Mouse (Mus musculus) heart, adult 18-20 months (tissue): ENCODE data around the gene Olfr56. TPM values are rescaled to one million over a fixed set of nuclear protein-coding genes. Genes with fewer than 3 reads are reported as not detected.
A peak's percentile ranks its signal among the peaks of the same experiment; 100 is the strongest.
"Not testable (repeated sequence)": the region's sequence is repeated elsewhere in the genome, so short reads cannot be mapped to it uniquely, and the experiment has no call there.

Experiments
- DNase-seq, 2 experiments: peaks; one replicate each; pipeline ENCODE4 v3.0.0; 2021 to 2022; ENCODE audit warnings: mixed read lengths in 1 of 2
- total RNA-seq, 2 experiments: library from RNA; stranded (reverse); gene quantifications; 2 replicates each; pipeline ENCODE4 v1.2.3; 2021

Olfr56 gene
- total RNA-seq, 2 experiments from 2014 or later = 0.17 TPM; not detected in 1

DNA sequence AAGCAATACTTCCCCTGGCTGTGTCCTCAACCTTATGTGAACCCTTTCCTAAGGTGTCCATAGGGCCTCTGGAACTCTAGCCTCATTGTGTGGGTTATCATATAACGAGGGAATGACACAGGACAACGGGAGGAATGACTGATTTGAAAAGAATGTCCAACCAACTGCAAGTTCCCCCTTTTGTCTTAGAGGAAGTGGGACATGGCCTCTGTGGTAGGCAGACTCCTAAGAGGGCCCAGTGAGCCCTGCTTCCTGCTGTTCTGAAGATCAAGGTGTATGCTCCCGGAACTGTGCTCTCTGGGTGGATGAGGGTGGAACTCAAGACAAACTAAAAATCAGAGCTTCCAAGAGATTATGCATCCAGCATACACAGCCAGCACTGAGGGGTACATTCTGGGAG, 81.4 kb downstream of the Olfr56 start:
- not testable (repeated sequence) for DNase-seq

DNA sequence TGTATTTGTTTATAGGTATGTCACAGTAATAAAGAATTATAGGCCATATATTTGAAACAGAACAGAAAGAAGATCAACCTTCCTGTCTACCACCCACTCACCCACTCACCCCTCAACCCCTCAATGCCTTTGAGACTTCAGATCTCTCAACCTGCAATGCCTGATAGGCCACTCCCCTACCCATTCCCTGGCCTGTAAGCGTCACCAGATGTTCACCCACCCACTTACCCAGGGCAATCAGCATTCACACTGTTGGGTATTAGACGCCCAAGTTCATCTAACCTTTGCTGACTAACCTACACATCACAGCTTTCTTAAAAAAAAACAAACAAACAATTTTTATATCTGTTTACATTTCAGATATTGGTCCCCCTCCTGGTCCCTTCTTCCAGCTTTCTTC, 83.2 kb downstream of the Olfr56 start:
- DNase-seq = not testable (repeated sequence)

DNA sequence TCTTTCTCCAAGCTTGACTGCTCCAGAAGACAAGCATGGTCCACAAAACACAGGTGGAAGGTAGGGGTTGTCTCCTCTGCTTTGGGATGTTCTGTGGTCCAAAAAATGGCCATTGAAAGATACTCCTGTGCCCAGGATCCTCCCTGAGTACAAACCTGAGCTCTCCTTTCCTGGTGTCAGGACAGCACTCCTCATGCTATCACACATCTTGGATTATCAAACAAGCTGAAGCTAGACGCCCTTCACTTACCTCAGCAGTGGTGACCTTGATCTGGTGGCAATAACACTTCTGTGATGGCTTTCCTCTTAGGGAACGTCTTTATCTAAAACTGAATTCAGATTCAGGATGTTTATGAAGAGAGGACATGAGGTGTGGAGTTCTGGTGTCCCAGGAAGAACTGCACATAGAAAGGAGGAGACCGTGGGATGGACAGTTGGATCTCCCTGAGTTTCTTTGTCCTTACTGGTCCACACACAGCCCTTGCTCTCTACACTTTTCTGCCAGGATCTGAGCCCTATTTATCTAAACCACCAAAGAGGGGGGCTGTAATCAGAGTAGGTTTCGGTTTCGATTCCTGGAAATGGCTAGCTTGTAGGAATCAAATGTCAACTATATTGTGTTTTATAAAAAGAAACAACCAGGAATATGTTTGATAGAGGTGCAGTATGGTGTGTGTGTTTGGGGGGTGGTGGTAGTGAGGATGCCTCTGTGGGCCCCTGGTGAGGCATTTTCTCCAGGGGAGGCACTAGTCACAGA, 85.2 kb downstream of the Olfr56 start, which contains the start of gene Tgtp2:
Gene Tgtp2, minus strand, starts transcription at position 494 of the 757 bp plus-strand sequence.
- peak; percentile 52 to 59 for DNase-seq

DNA sequence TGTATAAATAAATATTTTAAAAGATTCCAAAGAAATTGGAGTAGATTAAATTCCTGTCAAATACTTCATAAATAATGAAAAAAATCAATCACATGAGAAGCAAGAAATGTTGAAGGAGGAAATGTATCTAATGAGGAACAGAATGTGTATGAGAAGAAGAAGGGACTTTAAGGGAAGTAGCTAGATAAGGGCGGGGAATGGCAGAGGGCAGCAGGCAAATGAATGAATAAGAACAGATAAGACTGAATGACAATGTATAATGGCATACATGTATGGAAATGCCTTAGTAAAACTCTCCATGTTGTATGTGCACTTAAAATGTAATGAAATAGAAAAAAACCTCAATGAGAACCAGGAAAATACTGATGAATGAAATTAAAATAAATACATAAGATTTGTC, 89.7 kb downstream of the Olfr56 start:
- no peak for DNase-seq

DNA sequence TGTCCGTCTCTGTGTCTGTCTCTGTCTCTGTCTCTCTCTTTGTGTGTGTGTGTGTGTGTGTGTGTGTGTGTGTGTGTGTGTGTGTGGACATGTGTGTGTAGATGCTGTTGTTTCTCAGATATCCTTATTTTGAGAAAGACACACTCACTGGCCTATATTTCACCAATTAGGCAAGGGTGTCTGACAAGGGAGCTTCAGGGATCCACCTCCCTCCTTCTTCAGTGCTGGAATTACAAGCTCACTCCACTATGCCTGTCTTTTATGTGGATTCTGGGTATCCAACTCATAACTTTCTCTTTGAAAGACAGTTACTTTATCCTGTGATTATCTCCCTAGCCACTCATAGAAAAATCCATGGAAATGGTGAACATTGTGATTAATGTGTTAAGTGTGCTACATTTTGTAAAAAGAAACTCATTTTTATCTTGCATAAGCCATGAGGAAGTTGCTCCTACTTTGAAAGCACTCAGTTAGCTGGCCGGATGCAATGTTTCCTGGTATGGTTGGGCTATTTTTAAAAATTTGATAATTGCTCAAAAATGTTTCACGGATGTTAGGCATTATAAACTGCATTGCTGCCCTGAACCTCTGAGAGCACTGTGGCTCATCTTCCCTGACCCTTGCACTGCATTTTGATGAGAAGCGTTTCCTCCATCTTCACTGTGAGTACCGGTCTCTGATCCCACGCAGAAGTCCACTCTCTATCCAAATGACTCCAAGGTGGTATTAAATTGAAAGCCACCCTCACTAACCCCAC, 97.5 kb downstream of the Olfr56 start, which contains the start of gene Ifi47:
Gene Ifi47, plus strand, starts transcription at position 587 of the 757 bp plus-strand sequence.
- peak; percentile 46 to 76 for DNase-seq

DNA sequence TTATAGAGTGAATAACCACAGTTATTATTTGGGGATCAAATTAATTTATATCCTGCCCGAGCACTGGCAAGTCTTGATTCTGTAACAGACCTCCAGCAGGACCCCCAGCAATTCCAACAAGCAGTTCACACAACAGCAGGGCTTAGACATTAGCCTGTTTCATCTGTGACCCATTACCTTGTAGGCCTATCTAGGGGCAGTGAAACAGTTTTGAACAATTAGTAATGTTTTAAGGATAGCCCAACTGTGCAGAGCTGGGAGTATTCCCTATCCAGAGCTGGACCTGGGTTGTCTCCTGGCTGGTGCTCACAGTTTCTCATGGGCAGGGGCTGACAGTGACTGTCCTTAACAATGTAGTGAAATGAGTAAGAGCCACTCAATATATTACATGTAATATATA, 98.3 kb downstream of the Olfr56 start:
- DNase-seq = no peak

DNA sequence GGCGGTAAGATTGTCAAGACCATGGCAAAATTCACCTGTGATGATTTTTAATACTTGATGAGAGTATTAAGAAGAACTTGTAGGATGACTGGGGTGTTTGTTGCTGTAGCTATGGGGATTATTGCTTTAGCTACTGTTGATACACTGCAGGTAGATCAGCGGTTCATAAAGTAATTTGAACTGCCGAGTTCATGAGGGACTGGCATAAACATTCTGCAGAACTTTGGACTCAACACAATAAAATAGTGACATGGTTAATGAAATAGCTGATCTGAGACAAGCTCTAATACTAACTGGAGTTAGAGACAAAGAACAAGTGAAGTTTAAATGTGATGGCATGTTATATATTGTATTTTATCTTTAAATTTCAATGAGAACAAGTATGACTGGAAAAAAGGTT, 100.0 kb downstream of the Olfr56 start:
- DNase-seq = no peak

DNA sequence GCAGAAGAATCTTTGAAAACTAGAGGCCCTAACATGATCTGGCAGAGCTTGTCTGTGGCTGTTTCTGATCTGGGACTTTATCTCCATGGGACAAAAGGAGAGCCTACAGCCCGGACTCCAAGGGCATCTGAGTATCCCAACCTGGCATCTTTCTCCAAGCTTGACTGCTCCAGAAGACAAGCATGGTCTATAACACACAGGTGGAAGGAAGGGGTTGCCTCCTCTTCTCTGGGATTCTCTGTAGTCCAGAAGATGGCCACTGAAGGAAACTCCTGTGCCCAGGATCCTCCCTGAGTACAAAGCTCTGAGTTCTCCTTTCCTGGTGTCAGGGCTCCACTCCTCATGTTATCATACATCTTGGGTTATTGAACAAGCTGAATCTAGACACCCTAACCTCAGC, 101.9 kb downstream of the Olfr56 start:
- DNase-seq = no peak

DNA sequence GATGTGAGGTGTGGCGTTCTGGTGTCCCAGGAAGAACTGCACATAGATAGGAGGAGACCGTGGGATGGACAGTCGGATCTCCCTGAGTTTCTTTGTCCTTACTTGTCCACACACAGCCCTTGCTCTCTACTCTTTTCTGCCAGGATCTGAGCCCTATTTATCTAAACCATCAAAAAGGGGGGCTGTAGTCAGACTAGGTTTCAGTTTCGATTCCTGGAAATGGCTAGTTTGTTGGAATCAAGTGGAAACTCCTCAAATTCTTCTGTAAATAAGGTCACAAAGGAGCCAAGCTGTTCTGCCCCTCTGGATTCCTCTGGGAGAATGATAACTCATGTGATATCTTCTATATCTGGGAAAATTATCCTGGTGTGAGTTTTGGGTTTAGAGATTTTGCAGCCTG, 102.7 kb downstream of the Olfr56 start:
- DNase-seq = no peak

DNA sequence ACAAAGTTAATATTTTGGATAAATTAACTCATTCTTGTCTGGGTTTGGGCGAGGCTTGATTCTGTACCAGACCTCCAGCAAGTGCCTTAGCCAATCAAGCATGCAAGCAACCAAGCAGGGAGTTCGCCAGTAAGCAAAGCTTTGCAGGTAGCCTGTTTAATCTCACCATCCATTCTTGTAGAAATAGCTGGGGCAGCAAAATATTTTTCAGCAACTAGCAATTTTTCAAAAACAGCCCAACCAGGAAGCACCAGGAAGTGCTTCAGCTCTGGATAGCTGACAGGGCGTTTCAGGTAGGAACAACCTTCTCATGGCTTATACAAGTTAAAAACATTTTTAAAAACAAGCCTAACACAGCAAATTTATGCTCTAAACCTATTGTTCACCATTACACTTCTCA, 103.2 kb downstream of the Olfr56 start:
- no peak for DNase-seq

DNA sequence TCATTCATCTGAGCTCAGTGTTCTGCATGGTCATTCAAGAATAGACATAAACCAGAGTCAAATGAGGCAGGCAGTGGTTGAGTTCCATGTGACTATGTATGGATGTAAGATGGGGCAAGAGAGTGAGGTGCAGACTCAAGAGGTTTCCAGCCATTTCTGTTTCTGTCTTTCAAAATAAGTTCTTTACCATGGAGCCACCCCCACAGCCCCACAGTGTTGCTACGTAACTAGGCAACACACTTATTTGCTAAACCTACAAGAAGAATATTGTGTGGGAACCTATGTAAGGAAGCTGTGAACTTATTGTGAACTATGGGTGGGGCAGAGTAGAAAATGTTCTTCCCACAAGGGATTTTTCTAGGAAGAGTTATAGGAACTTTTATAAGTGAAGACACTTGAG, 104.5 kb downstream of the Olfr56 start:
- DNase-seq = no peak

DNA sequence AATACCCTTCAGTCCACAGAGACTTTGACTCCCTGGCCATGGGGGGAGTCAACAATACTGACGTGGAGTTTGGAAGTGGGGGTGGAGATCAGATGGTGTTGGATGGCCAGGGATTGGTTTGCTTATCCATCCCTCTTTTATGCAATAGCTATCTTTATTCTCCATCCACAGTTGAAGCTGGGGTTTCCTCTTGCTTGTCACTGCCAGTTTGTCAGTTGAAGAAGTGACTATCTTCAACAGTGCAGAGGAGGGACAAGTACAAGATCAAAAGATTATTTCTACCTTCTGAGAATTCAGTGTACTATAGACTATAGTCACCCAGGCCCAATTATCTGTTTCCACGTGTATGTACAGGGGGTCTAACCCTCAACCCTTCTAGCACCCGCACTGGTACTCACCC, 105.1 kb downstream of the Olfr56 start:
- DNase-seq = no peak

DNA sequence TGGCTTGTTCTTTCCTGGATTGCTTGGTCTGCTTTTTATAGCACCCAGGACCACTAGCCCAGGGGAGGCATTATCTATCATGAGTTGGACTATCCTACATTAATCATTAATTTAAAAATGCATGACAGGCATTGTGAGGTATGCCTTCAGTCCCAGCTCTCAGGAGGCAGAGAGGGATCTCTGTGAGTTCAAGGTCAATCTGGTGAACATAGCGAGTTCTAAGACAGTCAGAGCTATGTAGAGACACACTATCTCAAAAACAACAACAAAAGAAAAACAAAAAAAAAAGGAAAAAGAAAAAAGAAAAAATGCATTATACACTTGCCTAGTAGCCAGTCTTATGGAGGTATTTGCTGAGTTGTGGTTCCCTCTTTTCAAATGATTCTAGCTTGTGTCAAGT, 105.7 kb downstream of the Olfr56 start:
- no peak for DNase-seq

DNA sequence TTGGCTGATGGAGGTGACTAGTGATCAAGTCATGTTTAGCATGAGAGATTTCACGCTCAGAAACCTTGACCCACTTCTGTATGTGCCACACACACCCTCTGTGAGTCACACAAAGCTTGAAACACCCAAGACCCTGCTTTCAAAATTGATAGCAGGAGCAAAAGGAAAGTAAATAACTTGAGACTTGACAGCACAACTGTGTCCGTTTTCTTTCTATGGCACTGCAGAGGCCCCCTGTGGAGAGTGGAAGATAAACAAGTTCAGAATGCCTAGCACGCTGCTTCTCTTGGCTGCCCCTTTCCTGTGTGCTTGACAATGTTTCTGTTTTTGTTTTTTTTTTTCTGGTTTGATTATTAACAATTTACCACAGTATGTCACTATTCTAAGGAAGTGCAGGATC, 106.2 kb downstream of the Olfr56 start:
- DNase-seq = peak in 1 of 2 experiments; percentile 47

DNA sequence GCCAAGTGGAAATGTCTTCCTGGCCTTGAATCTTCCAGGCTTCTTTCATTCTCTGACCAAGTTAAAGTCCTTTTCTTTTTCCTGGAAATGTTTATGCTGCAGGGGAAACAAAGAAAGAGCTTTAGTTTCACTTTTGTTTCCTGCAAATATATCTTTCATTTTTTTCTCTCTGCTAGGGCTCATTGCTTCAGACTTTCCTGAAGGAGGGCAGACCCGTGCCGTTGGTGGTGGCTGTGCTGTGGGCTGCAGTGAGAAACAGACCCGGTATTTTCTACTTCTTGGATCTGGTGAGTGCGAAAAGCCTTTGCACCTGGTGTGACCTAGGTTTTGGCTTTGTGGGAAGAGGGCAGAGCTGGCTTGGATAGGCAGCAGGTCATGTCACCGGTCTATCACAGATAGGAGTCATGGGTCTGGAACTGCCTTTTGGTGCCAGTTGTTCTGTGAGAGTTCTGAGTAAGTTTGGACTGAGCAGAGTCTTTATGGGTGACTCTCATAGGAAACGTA, 108.2 kb downstream of the Olfr56 start:
- DNase-seq = no peak

DNA sequence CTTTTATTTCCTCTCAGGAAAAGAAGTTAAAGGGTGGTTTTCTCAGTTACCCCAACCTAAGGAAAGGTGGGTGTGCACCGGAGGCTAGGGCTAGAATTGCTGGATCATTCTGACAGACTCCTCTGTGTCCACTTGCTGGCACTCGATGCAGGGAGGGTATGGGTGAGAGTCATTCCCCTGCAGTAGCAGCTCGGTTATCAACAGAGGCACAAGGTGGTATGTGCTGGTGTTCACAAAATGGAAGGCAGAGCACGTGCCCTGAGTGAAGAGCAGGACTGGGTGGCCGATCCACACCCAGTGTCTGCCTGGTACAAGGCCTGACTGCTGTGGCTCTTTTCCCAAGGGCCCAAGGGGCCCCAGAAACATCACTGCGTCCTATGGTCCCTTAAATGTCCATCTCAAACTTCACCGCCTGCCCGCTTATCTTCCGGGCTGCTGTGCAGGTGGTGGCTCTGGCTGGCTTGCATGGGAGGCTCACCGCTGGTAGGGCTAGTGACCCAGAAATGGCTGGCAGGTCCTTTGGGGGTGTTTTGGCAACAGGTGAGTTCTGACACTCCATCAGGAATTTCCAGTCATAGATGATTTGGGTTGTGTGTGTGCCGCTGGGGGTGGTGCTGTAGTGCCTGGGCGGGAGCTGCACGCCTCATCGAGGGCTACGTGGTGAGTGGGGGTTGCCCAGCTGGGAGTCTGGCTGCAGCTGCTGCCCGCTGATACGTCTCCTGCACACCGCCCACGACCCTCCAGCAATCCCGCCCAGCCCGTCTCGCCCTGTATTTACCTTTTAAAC, 109.3 kb downstream of the Olfr56 start:
- DNase-seq = peak in 1 of 2 experiments; percentile 69

DNA sequence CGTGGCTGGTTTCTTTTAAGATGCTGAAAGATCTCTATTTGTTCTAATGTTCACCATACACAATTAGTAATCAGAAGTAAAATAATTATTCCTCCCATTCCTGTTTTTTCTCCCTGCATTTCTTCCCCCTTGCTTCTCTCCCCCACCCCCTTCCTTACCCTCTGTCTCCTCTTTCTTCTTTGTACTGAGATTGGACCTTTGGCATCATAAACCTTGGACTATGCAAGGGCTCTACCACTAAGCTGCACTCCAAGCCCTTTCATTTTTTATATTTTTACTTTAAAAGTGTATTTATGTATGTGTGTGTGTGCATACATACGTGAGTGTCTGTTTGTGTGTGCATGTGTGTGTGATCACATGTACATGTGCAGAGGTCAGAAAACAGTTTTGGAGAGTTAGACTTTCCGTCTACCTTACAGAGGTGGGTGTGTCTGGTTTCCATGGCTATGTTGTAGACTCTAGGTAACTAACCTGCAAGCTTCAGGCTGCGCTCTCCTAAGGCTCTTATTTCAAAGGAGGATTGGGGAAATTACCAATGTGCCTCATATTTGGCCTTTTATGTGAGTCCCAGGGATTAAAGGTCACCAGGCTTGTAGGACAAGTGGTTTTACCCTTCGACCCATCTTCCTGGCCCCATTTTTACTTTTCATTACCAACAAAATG, 110.4 kb downstream of the Olfr56 start:
- DNase-seq = no peak

DNA sequence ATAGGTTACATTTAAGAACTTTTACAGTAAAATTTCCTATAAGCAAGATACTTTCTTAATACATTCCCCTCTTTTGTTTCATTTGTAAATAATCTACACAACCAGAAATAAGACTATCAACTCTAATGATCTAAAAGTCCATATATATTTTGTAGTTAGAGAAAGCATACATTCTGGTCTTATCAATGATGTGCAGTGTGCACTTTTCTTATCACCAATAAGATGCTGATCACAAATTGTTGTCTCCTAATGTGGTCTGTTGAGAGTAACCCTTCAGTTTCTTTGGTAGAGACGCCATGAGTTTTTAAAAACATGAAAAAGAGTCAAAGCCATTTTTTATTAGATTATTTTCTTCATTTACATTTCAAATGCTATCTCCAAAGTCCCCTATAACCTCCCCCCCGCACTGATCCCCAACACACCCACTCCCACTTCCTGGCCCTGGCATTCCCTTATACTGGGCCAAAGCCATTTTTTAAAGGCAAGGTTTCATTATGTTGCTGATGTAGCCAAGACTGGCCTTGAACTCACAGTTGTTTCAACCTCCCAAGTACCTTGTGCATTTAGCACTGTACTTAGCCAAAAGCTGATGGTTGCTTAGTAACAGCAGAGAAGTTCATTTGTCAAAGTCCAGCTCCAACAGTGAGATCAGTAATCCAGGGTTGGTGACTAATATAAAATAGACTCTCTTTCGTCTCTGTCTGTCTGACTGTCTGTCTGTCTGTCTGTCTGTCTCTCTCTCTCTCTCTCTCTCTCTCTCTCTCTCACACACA, 111.2 kb downstream of the Olfr56 start:
- DNase-seq = no peak

DNA sequence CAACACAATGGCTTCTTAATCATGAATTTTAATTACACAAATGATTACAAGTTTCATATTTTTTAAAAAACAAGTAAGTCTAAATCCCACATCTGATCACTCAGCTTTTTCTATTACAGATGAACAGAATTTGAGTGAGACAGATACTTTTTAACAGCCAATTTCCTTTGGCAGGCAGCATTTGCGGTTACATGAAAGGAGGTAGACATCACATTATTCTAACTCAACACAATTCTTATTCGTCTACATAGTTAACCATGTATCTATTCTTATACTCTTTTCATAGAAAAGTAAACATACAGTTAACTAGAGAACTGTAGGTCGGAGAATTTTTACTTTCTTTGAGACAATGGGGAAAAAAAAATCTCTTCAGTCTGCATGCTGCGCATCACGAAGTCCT, 111.9 kb downstream of the Olfr56 start:
- no peak for DNase-seq

DNA sequence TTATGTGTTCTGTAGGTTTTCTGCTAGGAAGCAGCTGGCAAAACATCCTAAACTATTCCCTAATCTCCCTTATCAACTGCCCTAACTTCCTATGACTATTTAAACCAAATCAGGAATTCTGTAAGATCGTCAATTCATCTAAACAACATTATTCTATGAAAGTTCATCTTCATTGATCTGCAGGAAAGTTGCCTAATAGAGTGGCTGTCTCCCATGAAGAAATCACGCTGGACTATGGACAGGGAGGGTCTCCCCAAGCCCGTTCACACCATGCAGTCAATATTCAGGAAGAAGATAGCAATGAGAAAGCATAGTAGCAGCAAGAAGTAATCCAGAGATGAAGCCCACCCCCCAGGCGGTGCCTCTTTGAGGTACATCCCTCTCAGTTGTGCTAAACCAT, 112.5 kb downstream of the Olfr56 start:
- DNase-seq = no peak

DNA sequence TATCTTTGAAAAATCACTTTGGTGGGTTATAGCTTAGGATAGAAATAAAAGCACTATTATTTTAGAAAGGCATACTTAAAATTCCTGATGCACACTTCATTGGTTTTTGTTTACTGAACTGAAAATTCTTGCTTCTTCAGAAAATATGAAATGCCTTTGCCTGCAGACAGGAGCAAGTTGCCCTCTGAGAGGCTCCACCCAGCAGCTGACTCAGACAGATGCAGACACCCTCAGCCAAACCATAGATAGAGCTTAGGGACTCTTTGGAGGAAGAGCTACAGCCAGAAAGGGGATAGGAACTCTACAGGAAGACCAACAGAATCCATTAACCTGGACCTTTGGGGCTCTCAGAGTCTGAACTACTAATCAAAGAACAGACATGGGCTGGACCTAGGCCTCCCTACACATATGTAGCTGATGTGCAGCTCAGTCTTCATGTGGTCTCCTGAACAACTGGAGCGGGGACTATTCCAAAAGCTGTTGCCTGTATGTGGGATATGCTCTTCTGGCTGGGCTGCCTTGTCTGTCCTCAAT, 113.4 kb downstream of the Olfr56 start:
- no peak for DNase-seq
